Mouse (Mus musculus) ES-E14 (cell line): ENCODE measurements around the gene Gm21976.

Source experiments
- CHD2 ChIP-seq: IDR thresholded peaks from 2 replicates; pipeline ENCODE4 v1.6.1; 2014; ENCODE audit warnings: mild to moderate bottlenecking, low read depth, low read length, inconsistent platforms
- MAFK ChIP-seq: IDR thresholded peaks from 2 replicates; pipeline ENCODE4 v1.6.1; 2014; ENCODE audit warnings: mild to moderate bottlenecking, low read depth, low read length, inconsistent platforms; ENCODE audit not compliant: insufficient read depth
- ZNF384 ChIP-seq: IDR thresholded peaks from 2 replicates; pipeline ENCODE4 v1.6.1; 2012; ENCODE audit warnings: low read depth, low read length, inconsistent platforms

DNA sequence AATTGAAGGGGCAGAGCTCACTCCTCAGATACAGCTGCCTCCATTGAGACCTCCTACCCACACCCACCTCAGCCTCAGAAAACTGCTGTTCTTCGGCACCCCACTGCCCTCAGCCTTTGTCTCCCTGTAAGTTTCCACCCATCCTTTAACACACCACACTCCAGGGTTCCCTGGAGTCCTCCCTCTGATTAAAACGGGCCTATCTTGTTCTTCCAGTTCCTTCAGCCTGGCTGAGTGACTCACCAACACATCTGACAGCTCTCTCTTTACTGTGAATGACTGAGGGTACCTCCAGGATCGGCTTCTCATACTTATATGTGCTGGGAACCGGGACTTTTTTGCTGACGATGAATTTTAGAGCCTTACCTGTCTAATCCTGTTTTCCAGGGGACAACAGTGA lies 16.4 kb downstream of the Gm21976 start:
- no peak for TF ChIP-seq ZNF384
- peak; percentile 67 for TF ChIP-seq MAFK
- no peak for TF ChIP-seq CHD2
